ENCODE assay signal across 13 mouse cellular contexts in genomic region chr9:60266583-60267272, GRCm38 (mm10).
DNase-seq lines count a peak whose midpoint lies in the region; ATAC-seq and TF ChIP-seq lines count a peak whose summit lies in the region.
"Had no signal": no experiment of that assay in that cellular context is flagged by ENCODE, and none has a peak within 500 bp of the region (broad histone marks: within the 10 kb centered on the region; RNA-seq: fewer than 3 reads in every experiment).

No protein-coding gene starts in this region.

- H3K4me2 ChIP-seq in hindbrain, embryonic 11.5 days (replicated peaks; ENCODE audit: low read depth, low read length), result no peak overlapping the region
- H3K4me2 ChIP-seq in midbrain, embryonic 14.5 days (ENCODE audit: low read length), result no peak overlapping the region
- H3K4me2 ChIP-seq: embryonic facial prominence, embryonic 12.5 days had no signal

- H3K4me3 ChIP-seq in embryonic facial prominence, embryonic 10.5 days, result no peak overlapping the region
- H3K4me3 ChIP-seq in hindbrain, embryonic 11.5 days (ENCODE audit: low read depth, low read length), result no peak overlapping the region
- H3K4me3 ChIP-seq in midbrain, embryonic 14.5 days (replicated peaks; ENCODE audit: low read depth, low read length), result no peak overlapping the region
- H3K4me3 ChIP-seq in gastrocnemius, adult 2 months, result no peak overlapping the region
- H3K4me3 ChIP-seq: embryonic facial prominence, embryonic 12.5 days had no signal

- H3K27ac ChIP-seq in embryonic facial prominence, embryonic 10.5 days (replicated peaks), result peak overlapping the region; percentile 58
- peak overlapping the region; percentile 76 for H3K27ac ChIP-seq in hindbrain, embryonic 11.5 days (ENCODE audit: low read depth, low read length)
- H3K27ac ChIP-seq in midbrain, embryonic 14.5 days (replicated peaks; ENCODE audit: low read depth, low read length), result peak overlapping the region; percentile 65
- H3K27ac ChIP-seq in gastrocnemius, adult 2 months, result no peak overlapping the region
- H3K27ac ChIP-seq: embryonic facial prominence, embryonic 12.5 days; liver, embryonic 14.5 days had no signal

- peaks cover 21% of the 10 kb centered on the region for H3K4me1 ChIP-seq in embryonic facial prominence, embryonic 10.5 days
- H3K4me1 ChIP-seq in hindbrain, embryonic 11.5 days (replicated peaks; ENCODE audit: control insufficient read depth, insufficient read depth, low read length), result peaks cover 2% of the 10 kb centered on the region; the same call in 1 of the 2 replicates
- peaks cover 16% of the 10 kb centered on the region for H3K4me1 ChIP-seq in midbrain, embryonic 14.5 days (ENCODE audit: control insufficient read depth, insufficient read depth, low read length)

- no peak for TF ChIP-seq CTCF in gastrocnemius, adult 2 months (IDR thresholded peaks at IDR 0.05)

- DNase-seq in Muller cell, postnatal 12 days (ENCODE audit: inconsistent ontology term), result peak; percentile 54
- peak; percentile 17 for DNase-seq in embryonic facial prominence, embryonic 10.5 days (ENCODE audit: low spot score)
- DNase-seq in hindbrain, embryonic 11.5 days (ENCODE audit: low spot score), result peak; percentile 68
- DNase-seq in midbrain, embryonic 14.5 days, result peak; percentile 76
- no peak for DNase-seq in kidney, adult 18-20 months
- DNase-seq in gastrocnemius, adult 2 months, result no peak
- DNase-seq in adrenal gland, adult 18-20 months (ENCODE audit: low spot score in 2 of 2), result no peak
- DNase-seq: cerebellum, adult 2 months; kidney, adult 11 months; right cerebral cortex, adult 18-20 months; thymus, adult 2 months had no signal

- peak; percentile 76 for ATAC-seq in hindbrain, embryonic 11.5 days (ENCODE audit: low FRiP score)
- peak; percentile 75 for ATAC-seq in midbrain, embryonic 14.5 days (ENCODE audit: low FRiP score, low TSS enrichment)

- intact Hi-C loops in gastrocnemius, adult 2 months (cut with DNase I), result no loop called here

- H3K27me3 ChIP-seq in embryonic facial prominence, embryonic 10.5 days (replicated peaks; ENCODE audit: low read depth, poor library complexity, severe bottlenecking), result 0 out of 2 replicates have a peak, but pooled peaks cover 3% of the 10 kb centered on the region
- H3K27me3 ChIP-seq in hindbrain, embryonic 11.5 days (ENCODE audit: control insufficient read depth, insufficient read depth, low read length), result no peaks in the 10 kb centered on the region
- no peaks in the 10 kb centered on the region for H3K27me3 ChIP-seq in midbrain, embryonic 14.5 days (ENCODE audit: control insufficient read depth, insufficient read depth, low read length)
- H3K27me3 ChIP-seq: embryonic facial prominence, embryonic 12.5 days had no signal

- H3K9me3 ChIP-seq in embryonic facial prominence, embryonic 10.5 days, result no peaks in the 10 kb centered on the region
- no peaks in the 10 kb centered on the region for H3K9me3 ChIP-seq in hindbrain, embryonic 11.5 days (ENCODE audit: control insufficient read depth, low read length)
- H3K9me3 ChIP-seq in midbrain, embryonic 14.5 days (ENCODE audit: control insufficient read depth, low read length), result no peaks in the 10 kb centered on the region
- H3K9me3 ChIP-seq: embryonic facial prominence, embryonic 12.5 days had no signal

- H3K36me3 ChIP-seq in embryonic facial prominence, embryonic 10.5 days (replicated peaks), result no peaks in the 10 kb centered on the region
- no peaks in the 10 kb centered on the region for H3K36me3 ChIP-seq in hindbrain, embryonic 11.5 days (ENCODE audit: control insufficient read depth, insufficient read depth, low read length)
- no peaks in the 10 kb centered on the region for H3K36me3 ChIP-seq in midbrain, embryonic 14.5 days (ENCODE audit: control insufficient read depth, insufficient read depth, low read length)
- H3K36me3 ChIP-seq: embryonic facial prominence, embryonic 12.5 days had no signal

- 0 out of 2 replicates have a peak overlapping the region, but pooled peaks have one; percentile 31 for H3K9ac ChIP-seq in hindbrain, embryonic 11.5 days (ENCODE audit: low read depth, low read length)
- no peak overlapping the region for H3K9ac ChIP-seq in midbrain, embryonic 14.5 days (replicated peaks; ENCODE audit: low read length)
- H3K9ac ChIP-seq: embryonic facial prominence, embryonic 12.5 days; liver, embryonic 14.5 days had no signal

- 62% methylated on average over 15 of the region's 15 CpGs for WGBS in embryonic facial prominence, embryonic 10.5 days
- WGBS in hindbrain, embryonic 11.5 days, result 38% methylated on average over 15 of the region's 15 CpGs
- WGBS in midbrain, embryonic 14.5 days, result 7% methylated on average over 15 of the region's 15 CpGs

Comparison
In these comparisons a context has a peak if more than half of its experiments do, and no peak if none do; other contexts are left out.
1. DNase-seq: peak in Muller cell, postnatal 12 days (single experiment), embryonic facial prominence, embryonic 10.5 days (single experiment), hindbrain, embryonic 11.5 days (single experiment) and midbrain, embryonic 14.5 days (single experiment); none in kidney, adult 18-20 months (single experiment), gastrocnemius, adult 2 months (single experiment) and adrenal gland, adult 18-20 months (0 of 2).